Mouse (Mus musculus): ENCODE data around the gene Myo18a. TPM values are rescaled to one million over a fixed set of nuclear protein-coding genes. Genes with fewer than 3 reads are reported as not detected.

Gene Myo18a
- polyA plus RNA-seq, 1 experiment from 2014 or later, result 24.6 TPM

DNA sequence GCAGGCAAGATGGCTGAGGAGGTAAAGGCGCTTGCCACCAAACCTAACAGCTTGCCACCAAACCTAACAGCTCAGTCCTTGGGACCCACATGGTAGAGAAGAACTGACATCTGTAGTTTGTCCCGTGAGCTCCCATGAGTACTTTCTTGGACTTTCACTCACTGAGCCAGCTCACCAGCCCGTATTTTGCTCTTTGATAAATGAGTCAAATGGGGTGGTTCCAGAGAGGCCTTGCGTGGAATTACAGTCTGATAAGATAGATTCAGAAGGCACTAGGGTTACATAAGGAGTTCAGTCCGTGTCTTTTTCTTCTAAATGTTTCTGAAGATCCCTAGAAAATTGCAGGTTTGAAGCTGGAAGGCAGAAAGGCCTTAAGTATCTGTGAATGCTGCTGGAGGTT lies 10.5 kb upstream of the Myo18a start:
- H3K4me1 ChIP-seq, result no peaks in the 10 kb centered on the region
- no peaks in the 10 kb centered on the region for H3K27me3 ChIP-seq (ENCODE audit: low read depth, poor library complexity, severe bottlenecking)
- H3K4me3 ChIP-seq, result no peak overlapping the region
- whole genome bisulfite sequencing, result 82% methylated on average over 5 of the region's 5 CpGs
- H3K9me3 ChIP-seq (replicated peaks), result no peaks in the 10 kb centered on the region
- no peak for DNase-seq (ENCODE audit: low spot score)
- no peaks in the 10 kb centered on the region for H3K36me3 ChIP-seq
- no peak overlapping the region for H3K27ac ChIP-seq (replicated peaks)

DNA sequence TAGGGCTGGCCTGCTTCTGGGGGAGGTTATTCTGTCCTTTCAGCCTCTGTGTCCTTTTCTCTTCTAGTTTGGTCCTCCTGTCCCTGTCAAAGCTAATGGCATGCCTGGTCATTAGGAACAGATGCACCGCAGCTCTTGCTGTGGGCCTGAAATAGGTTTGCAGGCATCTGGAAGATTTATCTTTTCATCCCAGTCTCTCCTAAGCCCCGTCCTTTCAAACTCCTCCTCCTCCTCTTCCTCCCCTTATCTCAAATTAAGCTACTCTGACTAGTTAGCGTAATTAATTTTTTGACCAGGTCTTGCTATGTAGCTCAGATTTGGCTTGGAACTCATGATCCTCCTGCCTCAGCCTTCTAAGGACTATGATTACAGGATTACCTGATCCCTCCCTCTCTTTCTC lies 9.6 kb upstream of the Myo18a start:
- Histone ChIP-seq H3K36me3 (no peaks in the 10 kb centered on the region), H3K4me3 (no peak overlapping the region), H3K9me3 (replicated peaks) (no peaks in the 10 kb centered on the region), H3K27ac (replicated peaks) (no peak overlapping the region), H3K27me3 (ENCODE audit: low read depth, poor library complexity, severe bottlenecking) (no peaks in the 10 kb centered on the region), H3K4me1 (peaks cover 4% of the 10 kb centered on the region)
- 81% methylated on average over 3 of the region's 3 CpGs for WGBS
- DNase-seq (ENCODE audit: low spot score), result no peak

DNA sequence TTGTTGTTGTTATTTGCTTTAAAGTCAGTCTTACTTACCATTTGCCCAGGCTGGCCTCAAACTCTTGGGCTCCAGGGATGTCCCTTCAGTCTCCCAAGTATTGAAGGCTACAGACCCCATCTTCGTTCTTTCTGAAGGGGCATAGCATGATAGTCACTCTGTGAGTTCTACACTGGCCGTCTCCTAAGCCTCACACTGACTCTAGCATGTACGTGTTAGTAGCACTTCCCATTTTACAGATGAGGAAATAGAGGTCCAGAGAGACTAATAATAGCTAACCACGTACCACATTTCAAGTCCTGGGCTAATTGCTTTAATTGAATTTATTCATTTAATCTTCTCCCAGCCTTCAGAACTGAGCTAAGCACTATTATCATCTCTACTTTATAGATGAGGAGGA lies 3.0 kb upstream of the Myo18a start:
- WGBS, result 93% methylated on average over 4 of the region's 4 CpGs
- DNase-seq (ENCODE audit: low spot score), result no peak
- Histone ChIP-seq H3K9me3 (replicated peaks) (no peaks in the 10 kb centered on the region), H3K4me3 (no peak overlapping the region), H3K27me3 (ENCODE audit: low read depth, poor library complexity, severe bottlenecking) (peaks cover 26% of the 10 kb centered on the region), H3K36me3 (no peaks in the 10 kb centered on the region), H3K27ac (replicated peaks) (no peak overlapping the region), H3K4me1 (peaks cover 30% of the 10 kb centered on the region)

DNA sequence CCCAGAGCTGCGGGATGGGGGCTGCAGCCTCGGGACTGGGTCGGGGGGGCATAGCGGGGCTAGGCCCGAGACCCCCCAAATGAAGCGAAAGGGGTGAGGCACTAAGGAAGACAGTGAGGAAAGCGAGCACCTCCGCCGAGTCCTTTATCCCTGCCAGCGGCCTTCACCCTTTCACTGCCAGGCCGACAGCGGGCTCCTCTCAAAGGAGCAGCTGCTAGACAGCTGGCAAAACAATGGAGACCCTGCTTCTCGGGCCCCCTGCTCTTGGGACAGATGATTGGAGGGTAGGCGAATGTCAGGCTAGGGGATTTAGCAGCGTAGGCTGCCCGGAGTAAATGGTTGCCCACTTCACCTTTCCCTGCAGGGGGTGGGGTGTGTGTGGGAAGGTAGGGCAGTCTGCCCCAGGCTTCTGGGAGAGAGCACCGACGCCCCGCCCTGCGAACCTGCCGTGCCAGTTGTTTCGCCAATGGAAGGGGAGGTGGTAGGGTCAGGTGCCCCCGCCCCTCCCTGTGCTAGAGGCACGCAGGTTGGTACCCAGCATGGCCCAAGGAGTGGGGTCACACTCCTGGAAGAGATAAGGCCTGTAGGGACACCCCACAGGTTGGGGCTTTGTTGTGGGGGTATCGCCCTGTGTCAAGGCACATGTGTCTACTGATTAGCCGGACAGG lies 761 bp downstream of the Myo18a start:
- peak; percentile 81 for DNase-seq (ENCODE audit: low spot score)
- Histone ChIP-seq H3K9me3 (replicated peaks) (no peaks in the 10 kb centered on the region), H3K36me3 (no peaks in the 10 kb centered on the region), H3K4me1 (peaks cover 50% of the 10 kb centered on the region), H3K4me3 (peak overlapping the region; percentile 78), H3K27me3 (ENCODE audit: low read depth, poor library complexity, severe bottlenecking) (peaks cover 33% of the 10 kb centered on the region), H3K27ac (replicated peaks) (peak overlapping the region; percentile 96)
- 5% methylated on average over 26 of the region's 26 CpGs for WGBS

DNA sequence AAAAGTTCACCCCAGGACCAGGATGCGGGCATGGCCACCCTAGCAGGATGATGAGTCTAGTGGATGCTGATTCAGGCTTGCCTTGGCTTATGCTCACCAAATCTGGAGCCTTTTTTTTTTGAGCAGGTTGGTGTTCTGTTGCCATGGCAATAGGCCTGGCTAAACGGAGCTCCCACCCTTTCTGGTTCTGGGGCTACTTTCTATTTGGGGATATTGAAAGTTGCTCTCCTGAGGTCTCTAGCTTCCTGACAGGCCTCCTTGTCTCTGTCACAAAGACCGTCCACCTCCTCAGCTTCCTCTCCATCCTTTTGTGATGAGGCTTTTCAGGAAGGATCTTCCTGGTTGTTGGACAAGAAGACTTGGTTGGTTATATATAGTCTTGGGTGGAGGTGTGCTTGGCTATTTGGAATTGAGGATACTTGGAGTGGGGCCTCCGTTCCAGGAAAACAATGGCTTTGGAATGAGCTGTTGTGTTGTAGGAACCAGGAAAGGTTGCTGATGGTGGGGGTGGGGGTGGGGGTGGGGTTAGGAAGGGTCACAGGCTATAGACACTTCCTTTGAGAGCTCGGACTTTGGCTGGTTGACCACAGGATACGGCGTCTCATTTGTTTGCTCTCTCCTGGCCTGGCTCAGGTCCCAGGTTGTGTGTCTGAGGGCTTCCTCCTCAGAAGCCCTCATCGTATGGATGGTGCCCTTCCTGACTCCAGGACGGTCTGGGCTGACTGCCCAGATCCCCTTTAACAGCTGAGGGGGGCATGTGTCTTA lies 1.8 kb downstream of the Myo18a start:
- WGBS, result 58% methylated on average over 9 of the region's 9 CpGs
- no peaks in the 10 kb centered on the region for H3K9me3 ChIP-seq (replicated peaks)
- peaks cover 33% of the 10 kb centered on the region for H3K27me3 ChIP-seq (ENCODE audit: low read depth, poor library complexity, severe bottlenecking)
- peaks cover 50% of the 10 kb centered on the region for H3K4me1 ChIP-seq
- no peak for DNase-seq (ENCODE audit: low spot score)
- H3K4me3 ChIP-seq, result peak overlapping the region; percentile 78
- no peaks in the 10 kb centered on the region for H3K36me3 ChIP-seq
- H3K27ac ChIP-seq (replicated peaks), result peak overlapping the region; percentile 96

DNA sequence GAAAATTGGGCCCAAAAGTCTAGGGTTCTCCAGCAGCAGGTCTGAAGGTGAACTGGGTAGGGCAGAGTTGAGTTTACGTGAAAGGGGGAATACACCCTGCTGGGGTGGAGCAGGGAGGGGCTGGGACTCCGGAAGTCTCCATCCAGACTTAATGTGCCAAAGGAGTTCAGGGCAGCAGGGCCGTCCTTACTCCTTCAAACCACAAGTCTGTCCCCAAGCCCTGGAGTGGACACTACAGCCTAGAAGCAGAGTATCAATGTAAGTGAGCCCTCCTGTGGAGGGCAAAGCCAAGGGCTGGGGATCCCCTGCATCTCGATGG lies 2.4 kb downstream of the Myo18a start:
- peak overlapping the region; percentile 78; the same call in 1 of the 2 replicates for H3K4me3 ChIP-seq
- 46% methylated on average over 4 of the region's 4 CpGs for WGBS
- H3K9me3 ChIP-seq (replicated peaks), result no peaks in the 10 kb centered on the region
- H3K27me3 ChIP-seq (ENCODE audit: low read depth, poor library complexity, severe bottlenecking), result peaks cover 33% of the 10 kb centered on the region
- DNase-seq (ENCODE audit: low spot score), result no peak
- peak overlapping the region; percentile 96 for H3K27ac ChIP-seq (replicated peaks)
- H3K4me1 ChIP-seq, result peaks cover 50% of the 10 kb centered on the region
- no peaks in the 10 kb centered on the region for H3K36me3 ChIP-seq

DNA sequence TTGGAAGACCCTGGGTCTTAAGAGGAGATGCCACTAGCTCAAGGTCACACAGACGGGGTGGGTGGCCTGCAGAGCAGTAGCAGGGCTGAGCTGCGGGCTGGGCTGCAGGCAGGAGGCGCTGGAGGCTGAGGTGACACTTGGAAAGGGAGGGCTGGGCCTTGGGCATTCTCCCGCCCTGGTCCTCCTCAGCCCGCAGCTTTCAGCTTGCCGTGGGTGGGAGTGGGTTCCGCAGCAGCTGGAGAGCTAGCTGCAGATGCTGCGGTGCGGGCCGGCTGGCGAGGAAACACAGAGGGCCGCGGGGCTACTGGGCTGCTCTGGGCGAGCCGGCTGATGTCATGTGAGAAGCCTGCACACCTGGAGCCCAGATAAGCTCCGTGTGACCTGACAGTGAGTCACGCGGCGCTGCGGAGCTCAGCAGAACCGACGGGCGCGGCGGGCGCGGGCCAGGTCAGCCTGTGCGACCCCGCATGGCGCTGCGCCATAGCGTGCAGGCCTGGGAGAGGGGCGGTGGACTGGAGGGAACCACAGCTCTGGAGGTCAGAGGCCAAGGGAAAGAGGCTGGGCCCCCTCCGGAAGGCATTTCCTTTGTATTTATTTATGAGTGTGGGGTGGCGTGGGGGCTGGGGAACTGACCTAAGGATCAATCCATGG lies 3.4 kb downstream of the Myo18a start:
- peak; percentile 70 for DNase-seq (ENCODE audit: low spot score)
- Histone ChIP-seq H3K4me1 (peaks cover 50% of the 10 kb centered on the region), H3K36me3 (no peaks in the 10 kb centered on the region), H3K4me3 (peak overlapping the region; percentile 78), H3K27ac (replicated peaks) (peak overlapping the region; percentile 89), H3K27me3 (ENCODE audit: low read depth, poor library complexity, severe bottlenecking) (peaks cover 27% of the 10 kb centered on the region), H3K9me3 (replicated peaks) (no peaks in the 10 kb centered on the region)
- 1% methylated on average over 35 of the region's 35 CpGs for WGBS

DNA sequence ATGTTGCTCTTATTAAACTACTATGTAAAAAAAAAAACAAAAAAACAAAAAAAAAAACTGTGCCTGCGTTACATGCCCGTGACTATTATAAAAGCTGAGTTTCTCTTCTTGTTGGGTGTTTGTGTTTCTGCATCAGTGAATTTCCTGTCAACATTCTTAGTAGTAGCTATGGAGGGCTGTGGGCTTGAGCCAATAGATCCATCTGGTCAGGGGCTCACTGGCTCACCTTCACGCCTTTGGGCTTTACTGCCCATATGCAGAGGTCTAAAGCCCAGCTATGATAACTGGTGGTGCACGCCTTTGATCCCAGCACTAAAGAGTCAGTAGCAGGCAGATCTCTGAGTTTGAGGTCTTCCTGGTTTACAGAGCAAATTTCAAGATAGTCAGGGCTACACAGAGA lies 6.5 kb downstream of the Myo18a start:
- H3K4me1 ChIP-seq, result peaks cover 36% of the 10 kb centered on the region
- no peak overlapping the region for H3K4me3 ChIP-seq
- 83% methylated on average over 4 of the region's 4 CpGs for WGBS
- peaks cover 12% of the 10 kb centered on the region for H3K27me3 ChIP-seq (ENCODE audit: low read depth, poor library complexity, severe bottlenecking)
- H3K9me3 ChIP-seq (replicated peaks), result no peaks in the 10 kb centered on the region
- DNase-seq (ENCODE audit: low spot score), result no peak
- H3K36me3 ChIP-seq, result no peaks in the 10 kb centered on the region
- H3K27ac ChIP-seq (replicated peaks), result no peak overlapping the region

DNA sequence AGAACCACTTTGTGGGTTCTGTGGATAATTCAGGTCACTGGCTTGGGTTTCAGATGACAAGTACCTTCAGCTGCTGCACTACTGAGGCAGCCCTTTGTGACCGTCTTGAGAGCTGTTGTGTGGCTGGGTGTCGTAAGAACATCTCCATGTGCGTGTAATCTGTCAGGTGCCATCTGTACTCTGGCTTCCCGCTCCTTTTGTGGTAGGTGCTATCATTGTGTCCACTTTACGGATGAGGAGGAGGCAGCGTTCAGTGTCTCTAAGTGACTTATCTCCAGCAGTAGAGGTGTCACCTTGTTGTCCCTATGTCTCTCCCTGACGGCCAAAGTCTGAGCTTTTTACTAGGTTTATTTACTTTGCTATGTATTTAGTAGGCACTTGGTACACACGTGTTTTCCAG lies 7.3 kb downstream of the Myo18a start:
- H3K9me3 ChIP-seq (replicated peaks), result no peaks in the 10 kb centered on the region
- WGBS, result 86% methylated on average over 8 of the region's 8 CpGs
- no peak overlapping the region for H3K27ac ChIP-seq (replicated peaks)
- H3K4me1 ChIP-seq, result peaks cover 28% of the 10 kb centered on the region
- DNase-seq (ENCODE audit: low spot score), result no peak
- peaks cover 4% of the 10 kb centered on the region for H3K27me3 ChIP-seq (ENCODE audit: low read depth, poor library complexity, severe bottlenecking)
- no peak overlapping the region for H3K4me3 ChIP-seq
- H3K36me3 ChIP-seq, result no peaks in the 10 kb centered on the region

DNA sequence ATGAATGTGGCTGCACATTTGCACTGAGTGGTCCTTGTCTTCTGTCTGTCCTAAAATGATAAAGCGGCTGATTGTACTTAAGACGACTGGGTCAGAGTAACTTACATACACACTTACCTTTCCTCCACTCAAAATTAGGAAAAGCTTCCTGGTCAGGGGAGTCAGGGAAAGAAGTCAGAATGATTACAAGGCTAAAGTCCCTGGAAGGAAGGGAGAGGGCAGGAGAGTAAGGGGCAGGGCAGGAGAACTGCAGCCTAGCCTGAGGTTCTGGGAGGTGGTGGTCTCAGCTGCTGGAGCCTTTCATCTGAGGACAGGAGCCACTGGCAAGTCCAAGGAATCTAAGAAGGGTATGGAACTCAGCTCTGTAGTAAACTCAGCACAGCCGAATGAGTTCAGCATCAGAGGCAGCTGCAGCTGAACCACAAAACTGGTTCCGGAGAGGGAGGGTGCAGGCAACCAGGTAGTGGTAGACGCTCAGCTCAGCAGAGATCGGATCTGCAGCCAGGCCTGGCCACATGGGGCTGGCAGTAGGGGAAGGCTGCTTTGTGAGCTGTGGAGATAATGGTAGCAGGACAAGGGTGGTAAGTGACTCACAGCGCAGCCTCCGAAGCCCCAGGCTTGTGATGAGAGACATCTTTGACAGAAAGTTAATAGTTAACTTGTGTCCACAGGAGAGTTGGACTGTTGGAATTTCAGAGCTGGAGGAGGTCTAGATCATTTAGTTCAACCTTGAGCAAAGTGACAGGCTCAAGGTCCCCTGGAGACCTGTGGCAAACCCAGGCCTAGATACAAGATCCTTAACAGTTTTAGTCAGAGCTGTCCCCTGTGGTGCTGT lies 9.1 kb downstream of the Myo18a start:
- no peak for DNase-seq (ENCODE audit: low spot score)
- H3K4me3 ChIP-seq, result no peak overlapping the region
- H3K27ac ChIP-seq (replicated peaks), result no peak overlapping the region
- 75% methylated on average over 8 of the region's 8 CpGs for WGBS
- H3K4me1 ChIP-seq, result peaks cover 16% of the 10 kb centered on the region
- no peaks in the 10 kb centered on the region for H3K9me3 ChIP-seq (replicated peaks)
- peaks cover 2% of the 10 kb centered on the region for H3K36me3 ChIP-seq
- H3K27me3 ChIP-seq (ENCODE audit: low read depth, poor library complexity, severe bottlenecking), result no peaks in the 10 kb centered on the region

DNA sequence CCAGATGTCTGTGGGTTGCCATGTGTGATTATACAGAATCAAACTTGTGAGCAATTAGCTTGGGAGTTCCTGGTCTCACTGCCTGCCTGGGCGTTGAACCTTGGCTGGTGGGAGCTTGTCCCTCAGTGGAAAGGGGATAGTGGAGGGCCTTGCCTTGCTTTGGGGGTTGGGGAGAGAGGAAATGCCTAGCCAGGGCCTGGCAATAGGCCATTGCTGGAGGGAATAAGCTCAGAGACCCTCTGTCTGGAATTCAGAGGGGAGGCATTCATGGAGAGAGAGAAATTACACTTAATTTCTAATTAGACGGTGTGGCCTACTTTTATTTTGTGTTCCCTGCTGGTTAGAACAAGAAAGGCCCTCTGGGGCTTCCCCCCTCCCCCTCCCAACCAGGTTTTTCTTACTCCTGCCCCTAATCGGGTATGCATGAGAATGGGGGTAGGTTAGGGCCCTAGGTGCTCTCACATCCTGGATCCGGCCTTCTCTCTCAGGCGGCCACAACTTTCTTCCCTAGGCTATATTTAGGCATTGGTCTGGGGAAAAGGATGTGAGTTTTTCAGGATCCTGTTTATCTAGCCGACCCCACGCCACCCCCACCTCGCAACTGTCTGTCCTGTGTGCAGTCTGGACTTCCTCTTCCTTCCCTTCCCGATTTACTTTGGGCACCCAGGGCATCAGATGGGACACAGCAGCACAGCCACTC lies 12.8 kb downstream of the Myo18a start:
- H3K9me3 ChIP-seq (replicated peaks), result no peaks in the 10 kb centered on the region
- DNase-seq (ENCODE audit: low spot score), result no peak
- H3K4me3 ChIP-seq, result no peak overlapping the region
- H3K27me3 ChIP-seq (ENCODE audit: low read depth, poor library complexity, severe bottlenecking), result no peaks in the 10 kb centered on the region
- peaks cover 32% of the 10 kb centered on the region for H3K36me3 ChIP-seq
- 67% methylated on average over 9 of the region's 9 CpGs for WGBS
- H3K4me1 ChIP-seq, result peaks cover 15% of the 10 kb centered on the region
- no peak overlapping the region; the same call in 1 of the 2 replicates for H3K27ac ChIP-seq (replicated peaks)

DNA sequence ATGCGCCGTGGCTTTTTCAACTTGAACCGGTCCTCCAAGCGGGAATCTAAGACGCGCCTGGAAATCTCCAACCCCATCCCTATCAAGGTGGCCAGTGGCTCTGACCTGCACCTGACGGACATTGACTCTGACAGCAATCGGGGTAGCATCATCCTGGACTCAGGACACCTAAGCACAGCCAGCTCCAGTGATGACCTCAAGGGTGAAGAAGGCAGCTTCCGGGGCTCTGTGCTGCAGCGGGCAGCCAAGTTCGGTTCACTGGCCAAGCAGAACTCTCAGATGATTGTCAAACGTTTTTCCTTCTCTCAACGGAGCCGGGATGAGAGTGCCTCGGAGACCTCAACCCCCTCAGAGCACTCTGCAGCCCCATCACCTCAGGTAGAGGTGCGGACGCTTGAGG lies 14.4 kb downstream of the Myo18a start:
- H3K27me3 ChIP-seq (ENCODE audit: low read depth, poor library complexity, severe bottlenecking), result no peaks in the 10 kb centered on the region
- 95% methylated on average over 17 of the region's 17 CpGs for WGBS
- H3K27ac ChIP-seq (replicated peaks), result no peak overlapping the region
- peaks cover 15% of the 10 kb centered on the region for H3K4me1 ChIP-seq
- no peak for DNase-seq (ENCODE audit: low spot score)
- H3K36me3 ChIP-seq, result peaks cover 42% of the 10 kb centered on the region
- no peaks in the 10 kb centered on the region for H3K9me3 ChIP-seq (replicated peaks)
- no peak overlapping the region for H3K4me3 ChIP-seq

Measured in midbrain, embryonic 10.5 days (tissue).